Mouse (Mus musculus): ENCODE results near the gene Teddm1b. TPM values are rescaled to one million over a fixed set of nuclear protein-coding genes. Genes with fewer than 3 reads are reported as not detected.

Teddm1b gene
- polyA plus RNA-seq, 1 experiment from 2014 or later, result 0.28 TPM

DNA sequence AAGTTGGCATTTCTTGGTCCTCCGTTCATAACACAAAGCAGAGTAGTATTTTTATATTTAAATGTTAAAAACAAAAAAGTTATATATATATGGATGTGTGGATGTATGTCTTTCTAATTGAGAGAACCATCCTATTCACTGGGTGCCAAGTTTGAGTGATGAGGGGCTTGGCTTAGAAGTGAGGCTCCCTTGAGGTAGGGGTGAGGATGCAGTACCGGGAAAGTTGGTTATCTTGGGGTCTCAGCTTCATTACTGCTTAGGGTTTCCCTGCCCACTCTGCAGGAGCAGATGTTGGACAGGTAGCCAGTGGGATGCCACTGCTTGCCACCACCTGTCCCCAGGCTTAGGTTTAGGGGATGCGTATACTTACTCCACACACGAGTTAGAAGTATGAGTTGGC, 34.6 kb downstream of the Teddm1b start:
- H3K4me2 ChIP-seq (ENCODE audit: low read depth, severe bottlenecking), result no peak overlapping the region
- WGBS, result 95% methylated on average over 4 of the region's 4 CpGs
- H3K27ac ChIP-seq (replicated peaks; ENCODE audit: low read depth, low read length), result no peak overlapping the region
- no peak overlapping the region for H3K9ac ChIP-seq (ENCODE audit: low read length)
- H3K27me3 ChIP-seq (ENCODE audit: control insufficient read depth, insufficient read depth, low read length), result no peaks in the 10 kb centered on the region
- H3K36me3 ChIP-seq (ENCODE audit: control insufficient read depth, insufficient read depth, low read length), result peaks cover 23% of the 10 kb centered on the region
- H3K4me3 ChIP-seq (ENCODE audit: low read depth, low read length), result no peak overlapping the region
- no peaks in the 10 kb centered on the region for H3K9me3 ChIP-seq (ENCODE audit: control insufficient read depth, low read length)
- DNase-seq (ENCODE audit: low spot score) (no peak), ATAC-seq (ENCODE audit: insufficient number of reproducible peaks, low FRiP score, low TSS enrichment, low read depth) (no peak)
- no peaks in the 10 kb centered on the region for H3K4me1 ChIP-seq (ENCODE audit: control insufficient read depth, insufficient read depth, low read length)

DNA sequence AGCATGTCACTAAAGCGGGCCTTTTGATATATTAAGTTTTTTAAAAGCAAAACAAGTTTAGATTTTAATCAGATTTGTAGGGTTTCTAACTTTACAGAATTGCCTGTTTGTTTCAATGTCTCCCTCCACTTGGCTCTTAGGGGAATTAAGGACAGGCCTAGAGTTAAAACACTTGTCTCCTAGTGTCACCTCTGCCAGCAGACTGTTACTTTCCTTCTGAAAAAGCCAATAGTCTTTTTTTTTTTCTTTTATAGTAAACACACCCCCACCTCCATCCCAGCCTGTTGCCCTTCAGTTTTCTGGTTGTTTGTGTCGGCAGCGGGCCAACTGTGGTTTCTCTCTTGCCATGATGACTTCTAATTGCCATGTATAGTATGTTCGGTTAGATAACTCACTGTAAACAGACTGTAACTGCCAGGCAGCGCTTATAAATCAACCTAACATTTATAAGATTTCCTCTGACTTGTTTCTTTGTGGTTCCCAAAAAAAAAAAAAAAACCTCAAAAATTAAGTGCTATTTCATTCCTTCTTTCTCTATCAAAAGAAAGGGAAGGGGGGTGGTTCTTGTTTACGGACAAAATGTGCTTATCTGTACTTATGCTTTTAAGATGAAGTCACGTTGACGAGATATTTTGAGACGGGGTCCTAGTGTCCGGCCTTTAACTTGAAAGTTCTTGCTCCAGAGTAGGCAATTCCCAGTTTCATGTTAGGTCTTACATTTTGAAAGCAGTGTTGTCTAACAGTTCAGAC, 35.2 kb downstream of the Teddm1b start:
- DNase-seq (ENCODE audit: low spot score) (no peak), ATAC-seq (ENCODE audit: insufficient number of reproducible peaks, low FRiP score, low TSS enrichment, low read depth) (no peak)
- WGBS, result 93% methylated on average over 10 of the region's 10 CpGs
- Histone ChIP-seq H3K9ac (ENCODE audit: low read length) (no peak overlapping the region), H3K36me3 (ENCODE audit: control insufficient read depth, insufficient read depth, low read length) (peaks cover 18% of the 10 kb centered on the region), H3K27ac (replicated peaks; ENCODE audit: low read depth, low read length) (no peak overlapping the region), H3K4me2 (ENCODE audit: low read depth, severe bottlenecking) (no peak overlapping the region), H3K4me1 (ENCODE audit: control insufficient read depth, insufficient read depth, low read length) (no peaks in the 10 kb centered on the region), H3K4me3 (ENCODE audit: low read depth, low read length) (no peak overlapping the region), H3K9me3 (ENCODE audit: control insufficient read depth, low read length) (no peaks in the 10 kb centered on the region), H3K27me3 (ENCODE audit: control insufficient read depth, insufficient read depth, low read length) (no peaks in the 10 kb centered on the region)

- Histone ChIP-seq H3K36me3 (ENCODE audit: control insufficient read depth, insufficient read depth, low read length) (peaks cover 14% of the 10 kb centered on the region), H3K4me1 (ENCODE audit: control insufficient read depth, insufficient read depth, low read length) (no peaks in the 10 kb centered on the region), H3K9me3 (ENCODE audit: control insufficient read depth, low read length) (no peaks in the 10 kb centered on the region), H3K9ac (ENCODE audit: low read length) (no peak overlapping the region), H3K4me2 (ENCODE audit: low read depth, severe bottlenecking) (no peak overlapping the region), H3K4me3 (ENCODE audit: low read depth, low read length) (no peak overlapping the region), H3K27ac (replicated peaks; ENCODE audit: low read depth, low read length) (no peak overlapping the region), H3K27me3 (ENCODE audit: control insufficient read depth, insufficient read depth, low read length) (no peaks in the 10 kb centered on the region)
- ATAC-seq (ENCODE audit: insufficient number of reproducible peaks, low FRiP score, low TSS enrichment, low read depth), result no peak
- 92% methylated on average over 9 of the region's 9 CpGs for WGBS
- DNase-seq (ENCODE audit: low spot score), result no peak
Observed at GRCm38 (mm10) chr1:153909963-153910291, 35.8 kb downstream of the Teddm1b start.

DNA sequence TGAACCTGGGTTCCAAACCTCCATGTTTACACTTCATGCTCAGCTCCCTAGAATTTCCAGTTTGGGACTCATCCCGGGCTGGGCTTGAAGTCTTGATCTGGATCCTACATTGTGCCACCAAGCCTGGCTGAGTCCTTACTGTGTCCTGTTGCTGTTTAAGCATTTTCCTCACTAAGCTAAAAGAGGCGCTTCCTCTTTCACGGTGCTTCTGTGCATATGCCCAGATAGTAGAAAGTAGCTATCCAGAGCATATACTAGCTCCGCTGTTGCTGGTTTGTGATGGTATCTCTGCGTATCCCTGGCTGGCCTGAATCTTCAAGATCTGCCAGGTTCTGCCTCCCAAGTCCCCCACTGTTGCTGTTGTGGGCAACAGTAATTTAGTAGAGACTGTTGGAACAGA, 36.3 kb downstream of the Teddm1b start:
- no peaks in the 10 kb centered on the region for H3K9me3 ChIP-seq (ENCODE audit: control insufficient read depth, low read length)
- H3K9ac ChIP-seq (ENCODE audit: low read length), result no peak overlapping the region
- H3K4me3 ChIP-seq (ENCODE audit: low read depth, low read length), result no peak overlapping the region
- H3K27ac ChIP-seq (replicated peaks; ENCODE audit: low read depth, low read length), result no peak overlapping the region
- H3K36me3 ChIP-seq (ENCODE audit: control insufficient read depth, insufficient read depth, low read length), result peaks cover 13% of the 10 kb centered on the region
- ATAC-seq (ENCODE audit: insufficient number of reproducible peaks, low FRiP score, low TSS enrichment, low read depth), result no peak
- 95% methylated on average over 5 of the region's 5 CpGs for WGBS
- no peak for DNase-seq (ENCODE audit: low spot score)
- no peak overlapping the region for H3K4me2 ChIP-seq (ENCODE audit: low read depth, severe bottlenecking)
- H3K27me3 ChIP-seq (ENCODE audit: control insufficient read depth, insufficient read depth, low read length), result no peaks in the 10 kb centered on the region
- H3K4me1 ChIP-seq (ENCODE audit: control insufficient read depth, insufficient read depth, low read length), result no peaks in the 10 kb centered on the region

DNA sequence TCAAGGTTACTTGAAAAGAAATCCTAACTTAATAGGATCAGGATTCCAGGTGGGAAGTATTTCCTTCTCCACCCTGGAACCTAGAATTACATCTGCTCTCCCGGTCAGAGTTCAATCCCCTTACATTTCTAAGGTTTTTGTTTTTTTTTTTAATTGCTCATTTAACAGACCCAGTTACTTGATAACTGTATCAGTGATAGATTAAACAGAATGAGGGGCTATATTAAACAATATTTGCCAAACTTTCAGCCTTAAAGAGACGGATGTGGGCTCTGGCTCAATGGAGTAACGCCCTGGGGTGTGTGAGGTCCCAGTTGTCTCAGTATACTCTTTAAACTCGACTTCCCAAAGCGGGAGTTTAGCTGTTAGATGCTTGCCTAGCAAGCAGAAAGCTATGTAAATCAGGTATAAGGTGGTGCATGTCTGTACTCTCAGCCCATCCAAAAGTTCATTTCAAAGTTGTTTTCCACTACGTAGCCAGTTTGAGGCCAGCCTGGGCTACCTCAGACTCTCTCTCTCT, 37.2 kb downstream of the Teddm1b start:
- Histone ChIP-seq H3K36me3 (ENCODE audit: control insufficient read depth, insufficient read depth, low read length) (peaks cover 13% of the 10 kb centered on the region), H3K27ac (replicated peaks; ENCODE audit: low read depth, low read length) (no peak overlapping the region), H3K9me3 (ENCODE audit: control insufficient read depth, low read length) (no peaks in the 10 kb centered on the region), H3K27me3 (ENCODE audit: control insufficient read depth, insufficient read depth, low read length) (no peaks in the 10 kb centered on the region), H3K4me2 (ENCODE audit: low read depth, severe bottlenecking) (no peak overlapping the region), H3K4me3 (ENCODE audit: low read depth, low read length) (no peak overlapping the region), H3K9ac (ENCODE audit: low read length) (no peak overlapping the region), H3K4me1 (ENCODE audit: control insufficient read depth, insufficient read depth, low read length) (no peaks in the 10 kb centered on the region)
- no peak for DNase-seq (ENCODE audit: low spot score)
- ATAC-seq (ENCODE audit: insufficient number of reproducible peaks, low FRiP score, low TSS enrichment, low read depth), result no peak
- WGBS, result 90% methylated on average over 6 of the region's 6 CpGs

- DNase-seq (ENCODE audit: low spot score), result no peak
- Histone ChIP-seq H3K4me3 (ENCODE audit: low read depth, low read length) (no peak overlapping the region), H3K36me3 (ENCODE audit: control insufficient read depth, insufficient read depth, low read length) (no peaks in the 10 kb centered on the region), H3K4me2 (ENCODE audit: low read depth, severe bottlenecking) (no peak overlapping the region), H3K27me3 (ENCODE audit: control insufficient read depth, insufficient read depth, low read length) (no peaks in the 10 kb centered on the region), H3K4me1 (ENCODE audit: control insufficient read depth, insufficient read depth, low read length) (no peaks in the 10 kb centered on the region), H3K27ac (replicated peaks; ENCODE audit: low read depth, low read length) (no peak overlapping the region), H3K9ac (ENCODE audit: low read length) (no peak overlapping the region), H3K9me3 (ENCODE audit: control insufficient read depth, low read length) (no peaks in the 10 kb centered on the region)
- no peak for ATAC-seq (ENCODE audit: insufficient number of reproducible peaks, low FRiP score, low TSS enrichment, low read depth)
- 87% methylated on average over 3 of the region's 3 CpGs for WGBS
Observed at GRCm38 (mm10) chr1:153913869-153914268, 39.7 kb downstream of the Teddm1b start.

DNA sequence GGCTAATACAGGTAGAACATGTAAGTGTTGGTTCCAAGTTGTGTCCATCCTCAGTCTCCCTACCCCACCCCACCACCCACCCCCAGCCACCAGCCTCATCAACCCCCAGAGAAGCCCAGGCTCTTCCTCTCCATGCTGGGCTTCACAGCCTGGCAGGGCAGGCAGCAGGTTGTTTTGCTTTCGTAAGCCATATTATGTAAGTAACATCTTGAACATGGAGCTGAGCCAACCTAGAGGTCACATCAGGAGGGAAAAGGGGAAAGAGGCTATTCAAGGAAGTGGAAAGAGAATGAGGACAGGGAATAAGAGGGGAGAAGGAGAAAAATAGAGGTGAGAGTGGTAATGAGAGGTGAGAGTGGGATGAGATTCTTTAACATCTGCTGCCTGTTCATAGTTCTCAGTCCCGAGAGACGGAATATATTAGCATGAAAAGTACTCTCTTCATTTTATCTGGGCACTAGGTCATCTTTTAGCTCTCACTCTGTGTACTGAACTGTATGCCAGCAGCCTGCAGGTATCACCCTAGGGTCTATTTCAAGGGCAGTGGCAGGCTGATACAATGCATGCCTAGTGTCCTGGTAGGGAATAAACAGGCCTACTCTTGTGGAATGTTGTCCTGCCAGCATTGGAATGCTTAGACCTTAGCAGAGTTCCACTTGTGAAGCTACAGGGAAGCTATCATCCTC, 44.5 kb downstream of the Teddm1b start:
- Histone ChIP-seq H3K9me3 (ENCODE audit: control insufficient read depth, low read length) (no peaks in the 10 kb centered on the region), H3K4me3 (ENCODE audit: low read depth, low read length) (no peak overlapping the region), H3K4me1 (ENCODE audit: control insufficient read depth, insufficient read depth, low read length) (no peaks in the 10 kb centered on the region), H3K9ac (ENCODE audit: low read length) (no peak overlapping the region), H3K27me3 (ENCODE audit: control insufficient read depth, insufficient read depth, low read length) (no peaks in the 10 kb centered on the region), H3K27ac (replicated peaks; ENCODE audit: low read depth, low read length) (no peak overlapping the region), H3K4me2 (ENCODE audit: low read depth, severe bottlenecking) (no peak overlapping the region), H3K36me3 (ENCODE audit: control insufficient read depth, insufficient read depth, low read length) (no peaks in the 10 kb centered on the region)
- ATAC-seq (ENCODE audit: insufficient number of reproducible peaks, low FRiP score, low TSS enrichment, low read depth) (no peak), DNase-seq (ENCODE audit: low spot score) (no peak)
- 85% methylated on average over 3 of the region's 3 CpGs for WGBS

GRCm38 (mm10) chr1:153921642-153922041, 47.5 kb downstream of the Teddm1b start:
- 100% methylated on average over 3 of the region's 3 CpGs for WGBS
- Histone ChIP-seq H3K4me1 (ENCODE audit: control insufficient read depth, insufficient read depth, low read length) (no peaks in the 10 kb centered on the region), H3K9ac (ENCODE audit: low read length) (no peak overlapping the region), H3K27ac (replicated peaks; ENCODE audit: low read depth, low read length) (no peak overlapping the region), H3K36me3 (ENCODE audit: control insufficient read depth, insufficient read depth, low read length) (no peaks in the 10 kb centered on the region), H3K4me2 (ENCODE audit: low read depth, severe bottlenecking) (no peak overlapping the region), H3K27me3 (ENCODE audit: control insufficient read depth, insufficient read depth, low read length) (no peaks in the 10 kb centered on the region), H3K9me3 (ENCODE audit: control insufficient read depth, low read length) (no peaks in the 10 kb centered on the region), H3K4me3 (ENCODE audit: low read depth, low read length) (no peak overlapping the region)
- no peak for DNase-seq (ENCODE audit: low spot score)
- ATAC-seq (ENCODE audit: insufficient number of reproducible peaks, low FRiP score, low TSS enrichment, low read depth), result no peak
